Comparison of ENCODE assay signal across 10 mouse cellular contexts in the genomic region with DNA sequence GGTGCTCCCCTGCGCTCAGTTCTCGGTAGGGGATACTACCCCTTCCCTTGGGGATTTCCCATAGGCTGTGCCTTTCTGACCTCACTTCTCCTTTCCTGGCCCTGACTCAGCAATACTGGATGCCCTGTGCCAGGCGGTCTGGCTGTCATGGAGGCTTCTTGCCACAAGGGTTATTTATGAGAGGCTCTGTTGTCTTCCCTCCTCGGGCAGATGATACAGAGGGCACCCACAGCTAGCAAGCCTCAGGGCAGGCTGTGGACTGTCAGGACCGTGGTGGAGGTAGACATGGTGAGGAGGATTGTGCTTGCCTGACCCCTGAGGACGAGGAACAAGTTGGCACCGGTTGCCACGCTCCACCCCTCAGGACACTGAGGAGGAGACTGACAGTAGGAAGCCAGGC. TPM values are rescaled to one million over a fixed set of nuclear protein-coding genes. Genes with fewer than 3 reads are reported as not detected.
DNase-seq lines count a peak whose midpoint lies in the region; ATAC-seq lines count a peak whose summit lies in the region.
"Had no signal": no experiment of that assay in that cellular context is flagged by ENCODE, and none has a peak within 500 bp of the region (broad histone marks: within the 10 kb centered on the region; RNA-seq: fewer than 3 reads in every experiment).

No protein-coding gene starts in this region.

- 0 out of 2 replicates have a peak, but pooled peaks cover 6% of the 10 kb centered on the region for H3K36me3 ChIP-seq in heart, embryonic 12.5 days
- H3K36me3 ChIP-seq in limb, embryonic 10.5 days, result no peaks in the 10 kb centered on the region
- H3K36me3 ChIP-seq: midbrain, embryonic 12.5 days had no signal

- H3K4me1 ChIP-seq in heart, embryonic 12.5 days (replicated peaks), result peaks cover 49% of the 10 kb centered on the region
- H3K4me1 ChIP-seq in limb, embryonic 10.5 days, result peaks cover 46% of the 10 kb centered on the region

- no peak overlapping the region for H3K4me3 ChIP-seq in heart, embryonic 12.5 days
- H3K4me3 ChIP-seq in limb, embryonic 10.5 days, result no peak overlapping the region
- H3K4me3 ChIP-seq: heart, embryonic 15.5 days; midbrain, embryonic 12.5 days had no signal

- no peak overlapping the region for H3K4me2 ChIP-seq in heart, embryonic 12.5 days
- H3K4me2 ChIP-seq: heart, embryonic 15.5 days; midbrain, embryonic 12.5 days had no signal

- no peaks in the 10 kb centered on the region for H3K9me3 ChIP-seq in heart, embryonic 12.5 days (replicated peaks)
- no peaks in the 10 kb centered on the region for H3K9me3 ChIP-seq in limb, embryonic 10.5 days (replicated peaks)
- H3K9me3 ChIP-seq: heart, embryonic 15.5 days; midbrain, embryonic 12.5 days had no signal

- peak; percentile 62 for DNase-seq in heart, adult 8-10 months (ENCODE audit: low spot score)
- DNase-seq in B cell, adult 2 months, result peak; percentile 82 to 86
- DNase-seq in adrenal gland, postnatal 36 days, result peak; percentile 46 to 57
- no peak for DNase-seq in limb, embryonic 10.5 days (ENCODE audit: low spot score)
- no peak for DNase-seq in thymus, adult 18-20 months
- no peak for DNase-seq in thymus, postnatal 4 days
- DNase-seq in urinary bladder, adult 2 months (ENCODE audit: low spot score), result no peak

- no peak for ATAC-seq in heart, embryonic 12.5 days (ENCODE audit: insufficient number of reproducible peaks, low FRiP score)

- H3K27me3 ChIP-seq in heart, embryonic 12.5 days (replicated peaks), result no peaks in the 10 kb centered on the region
- no peaks in the 10 kb centered on the region for H3K27me3 ChIP-seq in limb, embryonic 10.5 days (ENCODE audit: low read depth, poor library complexity, severe bottlenecking)
- H3K27me3 ChIP-seq: heart, embryonic 15.5 days; midbrain, embryonic 12.5 days had no signal

- 66% methylated on average over 8 of the region's 8 CpGs for WGBS in heart, embryonic 12.5 days
- WGBS in limb, embryonic 10.5 days, result 67% methylated on average over 8 of the region's 8 CpGs

- H3K9ac ChIP-seq in heart, embryonic 12.5 days, result no peak overlapping the region
- H3K9ac ChIP-seq: heart, embryonic 15.5 days; midbrain, embryonic 12.5 days had no signal

- H3K27ac ChIP-seq in heart, embryonic 12.5 days (ENCODE audit: poor library complexity, severe bottlenecking), result no peak overlapping the region
- H3K27ac ChIP-seq in limb, embryonic 10.5 days, result 0 out of 2 replicates have a peak overlapping the region, but pooled peaks have one; percentile 31
- H3K27ac ChIP-seq: midbrain, embryonic 12.5 days had no signal

RNA-seq across cellular contexts. Expression of a gene that starts 28.3 kb away (rescaled TPM):
- total RNA-seq in heart, adult 8-10 months (2022), result 1 to 10 TPM in 2 of 4 experiments, not detected in 2; 3.7 to 4.3 TPM
- 0.74 and 2.9 TPM in 2 replicates for polyA plus RNA-seq in heart, embryonic 12.5 days (2016; fragmentation: Nextera tagmentation; extraction: Ambion mirVana)
- 1 to 10 TPM in 1 of 2 experiments, not detected in 1; 3.8 TPM for total RNA-seq in adrenal gland, postnatal 36 days (2021)
- polyA plus RNA-seq in limb, embryonic 10.5 days (2016; fragmentation: Nextera tagmentation; extraction: Ambion mirVana), result 0.06 TPM in 1 of 2 replicates, not detected in the other
- 1.5 TPM in 1 of 2 replicates, not detected in the other for polyA plus RNA-seq in urinary bladder, adult 2 months (2012; rRNA removed)
- polyA plus RNA-seq: heart, embryonic 15.5 days; midbrain, embryonic 12.5 days had no signal

RNA-seq across cellular contexts. Expression of a gene that starts 34.5 kb away (rescaled TPM):
- 10 to 100 TPM; 27.2 to 40.0 (median 28.4) TPM for total RNA-seq in heart, adult 8-10 months (2022)
- 19.9 and 22.5 TPM in 2 replicates for polyA plus RNA-seq in heart, embryonic 12.5 days (2016; fragmentation: Nextera tagmentation; extraction: Ambion mirVana)
- 10 to 100 TPM; 30.0 to 35.4 TPM for total RNA-seq in adrenal gland, postnatal 36 days (2021)
- 13.1 and 20.5 TPM in 2 replicates for polyA plus RNA-seq in limb, embryonic 10.5 days (2016; fragmentation: Nextera tagmentation; extraction: Ambion mirVana)
- 110 and 127 TPM in 2 replicates for polyA plus RNA-seq in urinary bladder, adult 2 months (2012; rRNA removed)

RNA-seq across cellular contexts. Expression of a gene that starts 39.1 kb away (rescaled TPM):
- total RNA-seq in heart, adult 8-10 months (2022), result 10 to 100 TPM; 46.1 to 58.6 (median 52.8) TPM
- 3.2 and 6.2 TPM in 2 replicates for polyA plus RNA-seq in heart, embryonic 12.5 days (2016; fragmentation: Nextera tagmentation; extraction: Ambion mirVana)
- total RNA-seq in adrenal gland, postnatal 36 days (2021), result 100 to 1,000 TPM; 163 to 207 TPM
- polyA plus RNA-seq in limb, embryonic 10.5 days (2016; fragmentation: Nextera tagmentation; extraction: Ambion mirVana), result 9.2 and 9.3 TPM in 2 replicates
- polyA plus RNA-seq in urinary bladder, adult 2 months (2012; rRNA removed), result 30.4 and 53.1 TPM in 2 replicates

Comparison
In these comparisons a context has a peak if more than half of its experiments do, and no peak if none do; other contexts are left out.
1. DNase-seq: peak in heart, adult 8-10 months (single experiment), B cell, adult 2 months (2 of 2) and adrenal gland, postnatal 36 days (2 of 2); none in limb, embryonic 10.5 days (single experiment), thymus, adult 18-20 months (0 of 2), thymus, postnatal 4 days (single experiment) and urinary bladder, adult 2 months (single experiment).